Mouse (Mus musculus) olfactory bulb, adult 2 months (tissue): ENCODE data around the gene Aldh3a1. TPM values are rescaled to one million over a fixed set of nuclear protein-coding genes. Genes with fewer than 3 reads are reported as not detected.

Experiments used
- H3K27ac ChIP-seq: fragments of 200-500 bp; 2 replicates; pipeline ENCODE4 v1.5.1; 2012; ENCODE audit warnings: low read depth, low read length; ENCODE audit not compliant: insufficient read depth
- H3K4me1 ChIP-seq: fragments of 200-500 bp; 2 replicates; pipeline ENCODE4 v1.6.1; 2012; ENCODE audit warnings: low read length; ENCODE audit not compliant: control insufficient read depth, insufficient read depth
- H3K4me3 ChIP-seq: fragments of 200-500 bp; 2 replicates; pipeline ENCODE4 v1.5.1; 2012; ENCODE audit warnings: mild to moderate bottlenecking, low read depth, low read length, moderate library complexity; ENCODE audit not compliant: insufficient read depth
- CTCF ChIP-seq: fragments of 200-500 bp; IDR thresholded peaks from 2 replicates; pipeline ENCODE4 v1.5.1; 2012; ENCODE audit warnings: low read depth, mild to moderate bottlenecking, low read length, moderate library complexity; ENCODE audit not compliant: insufficient read depth
- POLR2A ChIP-seq: fragments of 200-500 bp; IDR thresholded peaks from 2 replicates; pipeline ENCODE4 v1.6.1; 2012; ENCODE audit warnings: mild to moderate bottlenecking, low read depth, low read length, moderate library complexity; ENCODE audit not compliant: insufficient read depth
- WGBS: fragments of 180-500 bp; shearing (Covaris S2); methylation state at CpG from one replicate; pipeline ENCODE4 v1.1.7; 2018; 5-methylcytosine and 5-hydroxymethylcytosine counted together
- polyA plus RNA-seq: library from polyadenylated mRNA; stranded (reverse); fragments of >200 nt; gene quantifications from 2 replicates; pipeline ENCODE4 v1.2.4, GENCODE M21; 2012; ENCODE audit warnings: low replicate concordance; ENCODE audit not compliant: missing spikeins, insufficient read depth, insufficient read length

Gene Aldh3a1
- polyA plus RNA-seq, 1 experiment = not detected

- Histone ChIP-seq H3K27ac (no peak overlapping the region), H3K4me3 (no peak overlapping the region), H3K4me1 (peaks cover 3% of the 10 kb centered on the region)
- 2% methylated on average over 9 of the region's 9 CpGs for WGBS
- TF ChIP-seq POLR2A (no peak), CTCF (peak; percentile 87)
These were observed 13.9 kb upstream of the Aldh3a1 start for GRCm38 (mm10) chr11:61193392-61193791.

- H3K4me1 ChIP-seq = peaks cover 3% of the 10 kb centered on the region
- no peak overlapping the region for H3K4me3 ChIP-seq
- TF ChIP-seq POLR2A (no peak), CTCF (no peak)
- 87% methylated on average over 14 of the region's 14 CpGs for WGBS
- H3K27ac ChIP-seq = no peak overlapping the region
These were observed 10.6 kb upstream of the Aldh3a1 start for GRCm38 (mm10) chr11:61196616-61197353.

GRCm38 (mm10) chr11:61197935-61198334 lies 9.4 kb upstream of the Aldh3a1 start:
- Histone ChIP-seq H3K27ac (no peak overlapping the region), H3K4me1 (peaks cover 3% of the 10 kb centered on the region), H3K4me3 (no peak overlapping the region)
- no peak for TF ChIP-seq POLR2A
- no peak for TF ChIP-seq CTCF

GRCm38 (mm10) chr11:61199620-61200362 lies 7.5 kb upstream of the Aldh3a1 start:
- WGBS = 83% methylated on average over 4 of the region's 4 CpGs
- Histone ChIP-seq H3K27ac (no peak overlapping the region), H3K4me3 (no peak overlapping the region), H3K4me1 (peaks cover 3% of the 10 kb centered on the region)
- TF ChIP-seq CTCF (no peak), POLR2A (no peak)

GRCm38 (mm10) chr11:61202186-61202585 lies 5.2 kb upstream of the Aldh3a1 start:
- Histone ChIP-seq H3K4me3 (no peak overlapping the region), H3K27ac (no peak overlapping the region), H3K4me1 (peaks cover 2% of the 10 kb centered on the region; the same call in 1 of the 2 replicates)
- TF ChIP-seq POLR2A = no peak
- TF ChIP-seq CTCF = no peak
- WGBS = 58% methylated on average over 6 of the region's 6 CpGs

GRCm38 (mm10) chr11:61202810-61203209 lies 4.5 kb upstream of the Aldh3a1 start:
- 81% methylated on average over 2 of the region's 2 CpGs for WGBS
- TF ChIP-seq POLR2A (no peak), CTCF (no peak)

GRCm38 (mm10) chr11:61205167-61205950 lies 2.0 kb upstream of the Aldh3a1 start:
- TF ChIP-seq CTCF (no peak), POLR2A (no peak)
- 72% methylated on average over 10 of the region's 10 CpGs for WGBS
- Histone ChIP-seq H3K27ac (no peak overlapping the region), H3K4me3 (no peak overlapping the region), H3K4me1 (peaks cover 9% of the 10 kb centered on the region; the same call in 1 of the 2 replicates)

More at GRCm38 (mm10) chr11:61202810-61203209, 4.5 kb upstream of the Aldh3a1 start:
- peaks cover 4% of the 10 kb centered on the region; the same call in 1 of the 2 replicates for H3K4me1 ChIP-seq
- H3K4me3 ChIP-seq = no peak overlapping the region
- H3K27ac ChIP-seq = no peak overlapping the region

- H3K27ac ChIP-seq = no peak overlapping the region
- no peak overlapping the region for H3K4me3 ChIP-seq
- peaks cover 9% of the 10 kb centered on the region; the same call in 1 of the 2 replicates for H3K4me1 ChIP-seq
- WGBS = 97% methylated on average over 3 of the region's 3 CpGs
- TF ChIP-seq POLR2A = no peak
- no peak for TF ChIP-seq CTCF
These were observed 1.2 kb upstream of the Aldh3a1 start for GRCm38 (mm10) chr11:61206136-61206535.

- no peak overlapping the region for H3K27ac ChIP-seq
- H3K4me1 ChIP-seq = peaks cover 21% of the 10 kb centered on the region
- WGBS = 74% methylated on average over 10 of the region's 10 CpGs
- TF ChIP-seq CTCF (no peak), POLR2A (no peak)
- H3K4me3 ChIP-seq = no peak overlapping the region
These were observed 979 bp downstream of the Aldh3a1 start for GRCm38 (mm10) chr11:61208316-61208715.
